Mouse (Mus musculus): ENCODE measurements around the gene Zfp449.

- TF ChIP-seq POLR2A (IDR thresholded peaks at IDR 0.05; ENCODE audit: extremely low read depth, insufficient read depth, low read length): no peak
- TF ChIP-seq CTCF (IDR thresholded peaks at IDR 0.05; ENCODE audit: low read depth, low read length): no peak
Measured at GRCm38 (mm10) chrX:56312813-56313212, 33.4 kb upstream of the Zfp449 start.

Measured in liver, adult 2 months (tissue).